Mouse (Mus musculus) urinary bladder, adult 2 months (tissue): ENCODE measurements around the gene Cenpq. TPM values are rescaled to one million over a fixed set of nuclear protein-coding genes. Genes with fewer than 3 reads are reported as not detected.

ENCODE experiments used
- DNase-seq: peaks from one replicate; pipeline ENCODE4 v3.0.0; 2022; ENCODE audit warnings: low spot score
- polyA plus RNA-seq: library from polyadenylated mRNA; depleted of rRNA; stranded (reverse); fragments of >200 nt; gene quantifications from 2 replicates; pipeline ENCODE4 v1.2.3, GENCODE M21; 2012; rRNA removed

Cenpq gene
- 6.5 and 7.6 TPM in 2 replicates for polyA plus RNA-seq

GRCm38 (mm10) chr17:40934420-40935231 lies at the start of gene Cenpq, which contains the start of gene Mut:
TSS of gene Cenpq (minus strand) at chr17:40935047.
TSS of gene Mut (plus strand) at chr17:40934685.
- peak; percentile 93 for DNase-seq

GRCm38 (mm10) chr17:40977914-40978313 lies 43.1 kb upstream of the Cenpq start:
- DNase-seq, result no peak

- no peak for DNase-seq
Measured at GRCm38 (mm10) chr17:40948518-40948917, 13.7 kb upstream of the Cenpq start.

DNA sequence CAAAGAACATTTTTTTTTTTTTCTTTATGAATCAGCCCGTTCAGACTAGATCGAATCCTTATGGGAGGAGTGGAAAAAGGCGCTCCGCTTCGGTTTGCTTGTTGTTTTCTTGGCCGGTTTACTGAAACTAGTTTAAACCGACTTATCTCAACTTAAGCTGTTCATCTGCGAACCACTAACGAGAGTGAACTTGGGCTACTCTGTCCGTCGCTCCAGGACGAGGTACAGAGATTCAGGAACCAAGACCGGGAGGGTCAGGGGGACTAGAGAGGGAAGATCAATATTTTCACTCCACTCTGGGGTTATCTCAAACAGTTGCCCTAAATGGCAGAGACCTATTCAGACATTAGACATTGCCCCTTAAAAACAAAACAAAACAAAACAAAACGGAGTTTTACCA lies 862 bp downstream of the Cenpq start:
- DNase-seq, result no peak

- DNase-seq, result no peak
Measured at GRCm38 (mm10) chr17:40915499-40915898, 19.3 kb downstream of the Cenpq start.

DNA sequence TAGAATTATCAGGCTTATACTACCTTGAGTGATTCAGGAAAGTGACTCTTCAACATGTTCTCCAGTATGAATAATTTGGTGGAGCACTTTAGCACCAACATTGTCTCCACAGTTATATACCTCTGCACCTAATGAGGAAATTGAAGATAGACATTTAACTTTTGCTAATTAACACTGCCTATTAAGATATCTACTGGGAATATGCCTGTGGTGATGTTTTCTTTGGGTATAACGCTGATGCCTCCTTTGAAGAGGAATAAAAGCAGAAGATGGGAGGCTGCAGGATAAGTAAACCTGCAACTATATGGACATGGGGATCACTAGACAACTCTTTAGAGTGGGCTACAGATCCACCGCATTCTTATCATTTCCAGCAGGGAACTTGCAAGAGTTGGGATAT lies 20.6 kb downstream of the Cenpq start, which contains the start of gene Glyatl3:
TSS of gene Glyatl3 (minus strand) at position 101 of the 400 bp plus-strand sequence.
- no peak for DNase-seq

DNA sequence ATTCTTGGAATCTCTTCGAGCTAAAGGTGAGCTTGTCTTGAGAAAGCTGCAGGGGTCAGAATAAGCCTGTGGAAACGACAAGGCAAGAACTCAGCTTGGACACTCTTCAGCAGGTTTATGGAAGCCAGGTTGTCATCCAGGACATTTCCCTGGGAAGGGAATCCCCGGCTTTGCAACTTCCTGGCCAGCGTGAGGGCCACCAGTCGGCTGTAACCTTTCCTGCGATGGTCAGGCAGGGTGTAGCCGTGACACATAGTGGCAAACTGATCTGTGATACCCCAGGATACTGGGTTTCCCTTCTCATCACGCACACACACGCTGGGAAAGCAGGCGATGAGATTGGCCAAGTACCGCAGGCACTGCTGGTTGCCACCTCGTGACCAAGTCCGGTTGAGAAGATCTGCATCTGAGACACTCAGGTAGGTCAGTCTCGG lies 30.1 kb downstream of the Cenpq start:
- no peak for DNase-seq

DNA sequence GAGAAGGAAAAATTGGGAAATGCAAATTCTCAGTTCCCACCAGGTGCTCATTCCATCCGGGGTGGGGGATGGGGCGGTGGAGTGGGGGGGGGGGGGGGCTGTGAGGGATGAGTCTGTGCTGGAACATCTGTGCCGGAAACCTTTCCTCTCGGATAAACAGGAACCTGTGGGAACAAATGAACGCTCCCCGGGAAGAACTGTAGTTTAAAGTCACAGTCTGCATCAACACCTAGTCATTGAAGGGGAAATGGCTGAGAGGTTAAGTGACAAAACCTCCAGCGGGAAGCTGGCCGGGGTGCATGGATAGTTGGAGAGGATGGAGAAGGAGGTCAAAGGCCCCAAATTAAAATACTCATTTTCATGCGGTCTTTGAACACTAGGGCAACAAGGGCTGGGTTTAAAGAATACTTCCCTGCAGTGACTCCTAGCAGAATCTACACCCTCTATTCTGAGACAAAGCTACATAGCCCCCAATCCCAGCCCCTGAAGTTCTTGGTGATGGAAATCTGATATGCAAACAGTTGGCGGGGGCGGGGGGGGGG lies 30.7 kb downstream of the Cenpq start:
- DNase-seq, result no peak

DNA sequence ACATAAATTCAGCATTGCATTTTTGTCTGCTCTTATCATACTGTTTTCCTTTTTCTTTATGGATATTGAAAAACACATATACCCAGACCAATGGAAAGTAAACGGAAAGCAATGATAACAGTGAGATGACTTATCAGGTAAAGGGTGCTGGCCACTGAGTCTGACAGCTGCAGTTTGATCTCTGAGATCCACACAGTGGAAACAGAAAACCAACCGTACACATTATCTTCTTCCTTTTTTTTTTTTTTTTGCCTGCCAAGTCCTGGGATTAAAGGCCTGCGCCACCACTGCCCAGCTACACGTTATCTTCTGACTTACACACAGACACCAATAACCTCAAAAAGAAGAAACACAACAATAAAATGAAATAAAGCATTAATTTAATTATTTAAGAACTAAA lies 31.5 kb downstream of the Cenpq start:
- DNase-seq, result no peak

GRCm38 (mm10) chr17:40899783-40900363 lies 35.0 kb downstream of the Cenpq start:
- DNase-seq, result no peak

GRCm38 (mm10) chr17:40896863-40897262 lies 38.0 kb downstream of the Cenpq start:
- no peak for DNase-seq

- no peak for DNase-seq
Measured at GRCm38 (mm10) chr17:40887849-40888536, 46.9 kb downstream of the Cenpq start.

DNA sequence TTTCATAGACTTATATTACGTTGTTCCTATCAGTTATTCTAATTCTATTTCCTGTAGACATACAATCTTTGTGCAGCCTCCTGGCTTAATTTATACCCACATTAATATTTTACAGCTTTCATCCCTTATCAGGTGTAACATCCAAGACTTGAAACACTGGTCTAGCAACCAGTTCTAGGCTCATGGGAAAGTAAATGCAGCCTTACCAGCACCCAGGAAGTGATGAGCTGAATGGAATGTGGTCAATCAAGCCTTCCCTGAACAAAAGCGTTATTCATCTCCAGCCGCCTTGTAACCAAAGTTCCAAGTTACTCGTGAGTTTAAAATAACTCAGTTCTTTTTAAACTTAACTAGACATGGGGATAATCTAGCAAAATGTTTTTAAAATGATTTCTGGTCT lies 49.7 kb downstream of the Cenpq start:
- DNase-seq, result no peak

DNA sequence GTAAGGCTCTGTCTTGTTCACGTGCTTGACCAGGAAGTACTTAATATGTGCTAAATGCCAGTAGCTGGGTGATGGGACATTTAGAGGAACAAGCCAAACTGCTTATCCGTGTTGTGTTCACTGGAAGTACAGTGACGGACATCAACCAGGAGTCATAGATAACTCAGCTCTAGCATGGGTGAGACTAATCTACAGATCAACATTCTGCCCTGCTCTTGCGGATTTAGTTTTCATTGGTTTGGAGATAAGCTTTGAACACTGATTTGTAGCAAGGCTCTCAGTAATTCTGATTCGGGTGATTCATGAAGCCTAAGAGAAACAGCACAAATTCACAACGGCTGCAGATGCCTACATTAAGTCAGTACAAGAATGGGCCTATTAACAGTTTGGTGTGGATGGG lies 52.7 kb downstream of the Cenpq start:
- DNase-seq, result no peak

DNA sequence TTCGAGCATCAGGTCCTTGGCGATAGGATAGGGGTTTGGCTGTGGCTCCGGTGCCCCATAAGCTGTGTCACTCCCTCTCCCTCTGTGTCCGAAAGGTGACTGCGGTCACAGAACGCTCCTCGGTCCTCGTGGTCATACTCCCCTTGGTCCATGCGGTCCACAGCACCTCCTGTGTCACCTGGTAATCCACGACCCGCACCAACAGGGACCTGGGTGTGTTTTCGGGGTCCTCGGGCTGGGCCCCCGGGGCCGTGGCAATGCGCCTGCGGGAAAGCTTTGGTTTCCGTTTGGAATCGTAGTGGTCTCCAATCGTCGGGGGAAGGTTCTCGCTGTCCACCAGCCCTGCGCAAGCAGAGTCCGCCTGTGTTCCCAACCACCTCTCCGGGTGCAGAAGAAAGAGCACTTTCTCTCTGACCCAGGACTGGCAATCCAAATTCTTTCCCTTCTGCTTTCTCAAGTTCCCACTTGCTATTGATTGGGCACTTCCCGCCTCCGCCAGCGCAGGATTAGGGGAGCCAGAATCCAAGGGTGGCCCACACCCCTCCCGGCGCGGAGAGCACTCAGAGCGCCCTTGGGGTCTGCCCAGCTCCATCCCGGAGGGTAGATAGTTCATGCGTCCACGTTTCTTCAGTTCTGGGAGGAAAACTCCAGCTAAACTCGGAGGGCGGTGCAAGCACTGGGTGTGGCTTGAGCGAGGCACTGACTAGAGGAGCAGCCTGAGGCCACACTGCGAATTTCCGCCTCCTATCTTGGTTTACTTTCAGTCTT lies 54.7 kb downstream of the Cenpq start, which contains the start of gene 9130008F23Rik:
TSS of gene 9130008F23Rik (minus strand) at position 636 of the 768 bp plus-strand sequence.
- peak; percentile 58 for DNase-seq

DNA sequence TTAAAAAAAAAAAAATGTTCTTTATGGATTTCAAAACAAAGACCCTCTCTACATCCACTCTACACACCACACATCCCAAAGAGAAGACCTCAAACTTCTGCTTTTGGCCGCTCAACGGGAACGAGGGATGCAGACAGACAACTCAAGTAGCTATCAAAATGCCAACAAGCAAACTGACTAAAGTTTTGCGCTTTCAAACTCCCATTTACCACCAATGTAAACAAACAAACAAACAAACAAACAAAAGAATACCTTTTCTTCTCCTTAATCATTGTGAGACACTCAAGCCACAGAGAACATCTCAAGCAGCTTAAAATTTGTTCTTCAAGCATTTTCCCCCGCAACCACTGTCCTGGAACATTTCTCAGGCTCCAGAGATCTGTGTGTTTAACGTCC lies 55.3 kb downstream of the Cenpq start:
- DNase-seq, result no peak

- DNase-seq, result no peak
Measured at GRCm38 (mm10) chr17:40877741-40878140, 57.1 kb downstream of the Cenpq start.

DNA sequence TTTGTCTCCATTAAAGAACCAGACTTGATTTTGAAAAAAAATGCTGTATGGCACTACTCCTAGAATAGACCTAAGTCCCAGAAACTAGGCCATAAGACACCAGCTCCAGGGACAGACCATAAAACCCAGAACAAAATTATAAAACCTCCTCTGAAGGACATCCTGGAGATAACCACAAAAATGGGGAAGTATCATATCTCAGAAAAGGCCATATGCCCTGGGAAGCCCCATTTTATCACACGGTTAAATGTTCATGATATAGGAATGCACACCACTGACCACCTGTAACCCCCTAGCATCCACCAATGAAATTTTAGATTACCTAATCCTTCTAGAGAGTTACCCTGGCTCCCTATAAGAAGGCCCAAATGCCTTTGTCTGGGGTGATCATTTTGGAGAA lies 59.3 kb downstream of the Cenpq start:
- DNase-seq, result no peak

GRCm38 (mm10) chr17:40874701-40875100 lies 60.1 kb downstream of the Cenpq start:
- no peak for DNase-seq

- no peak for DNase-seq
Measured at GRCm38 (mm10) chr17:40873582-40874011, 61.2 kb downstream of the Cenpq start.
